Comparison of ENCODE assay signal across 12 mouse cellular contexts in the genomic region with DNA sequence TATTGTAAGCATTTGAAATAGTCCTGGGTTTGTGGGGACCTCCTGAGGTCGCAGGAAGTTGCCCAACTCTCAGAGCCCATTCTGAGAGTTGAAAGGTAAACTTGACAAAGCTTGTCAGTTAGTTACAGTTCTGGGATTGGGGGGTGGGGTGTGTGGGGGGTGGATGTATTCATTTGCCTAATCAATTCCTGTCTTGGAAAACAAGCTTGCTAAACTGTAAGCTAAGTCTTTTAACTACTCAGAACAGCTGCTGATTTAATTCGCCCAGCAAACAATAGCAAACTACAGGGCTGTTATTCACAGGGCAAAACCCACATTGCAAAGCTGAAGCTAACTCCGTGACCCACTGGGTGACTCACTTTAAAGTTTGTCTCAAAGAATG.
DNase-seq lines count a peak whose midpoint lies in the region; ATAC-seq and TF ChIP-seq lines count a peak whose summit lies in the region.
"Had no signal": no experiment of that assay in that cellular context is flagged by ENCODE, and none has a peak within 500 bp of the region (broad histone marks: within the 10 kb centered on the region; RNA-seq: fewer than 3 reads in every experiment).

No protein-coding gene starts in this region.

- H3K4me1 ChIP-seq in lung, embryonic 15.5 days: peaks cover 19% of the 10 kb centered on the region
- H3K4me1 ChIP-seq in lung, adult 2 months (ENCODE audit: control insufficient read depth, insufficient read depth, low read length): peaks cover 15% of the 10 kb centered on the region
- H3K4me1 ChIP-seq in forebrain, embryonic 13.5 days: peaks cover 13% of the 10 kb centered on the region

- no peak overlapping the region for H3K9ac ChIP-seq in lung, embryonic 15.5 days
- no peak overlapping the region for H3K9ac ChIP-seq in forebrain, embryonic 13.5 days
- H3K9ac ChIP-seq: limb, embryonic 15.5 days had no signal

- peak overlapping the region; percentile 90 for H3K27ac ChIP-seq in gastrocnemius, adult 2 months
- H3K27ac ChIP-seq in lung, embryonic 15.5 days: peak overlapping the region; percentile 66; the same call in 1 of the 2 replicates
- no peak overlapping the region for H3K27ac ChIP-seq in forebrain, embryonic 13.5 days
- H3K27ac ChIP-seq: limb, embryonic 15.5 days had no signal

- peak overlapping the region; percentile 68 for H3K4me3 ChIP-seq in gastrocnemius, adult 2 months
- H3K4me3 ChIP-seq in lung, embryonic 15.5 days: no peak overlapping the region
- no peak overlapping the region for H3K4me3 ChIP-seq in lung, adult 2 months (replicated peaks; ENCODE audit: extremely low read depth, low read depth, low read length)
- H3K4me3 ChIP-seq in forebrain, embryonic 13.5 days: no peak overlapping the region
- H3K4me3 ChIP-seq: limb, embryonic 15.5 days had no signal

- TF ChIP-seq CTCF in gastrocnemius, adult 2 months (IDR thresholded peaks at IDR 0.05): no peak
- no peak for TF ChIP-seq CTCF in lung, adult 2 months (IDR thresholded peaks at IDR 0.05; ENCODE audit: insufficient read depth, low read length)

- no peak for TF ChIP-seq POLR2A in lung, adult 2 months (IDR thresholded peaks at IDR 0.05; ENCODE audit: borderline replicate concordance, extremely low read depth, low read depth, low read length)

- no peaks in the 10 kb centered on the region for H3K9me3 ChIP-seq in lung, embryonic 15.5 days
- H3K9me3 ChIP-seq in forebrain, embryonic 13.5 days (replicated peaks): no peaks in the 10 kb centered on the region
- H3K9me3 ChIP-seq: limb, embryonic 15.5 days had no signal

- H3K36me3 ChIP-seq in lung, embryonic 15.5 days: no peaks in the 10 kb centered on the region
- no peaks in the 10 kb centered on the region for H3K36me3 ChIP-seq in forebrain, embryonic 13.5 days (ENCODE audit: poor library complexity, severe bottlenecking)
- H3K36me3 ChIP-seq: limb, embryonic 15.5 days had no signal

- intact Hi-C loops in gastrocnemius, adult 2 months (cut with DNase I): loop anchor here (5.0 kb wide), 3 partner anchors 34 to 104 kb away; no protein-coding TSS in a partner anchor

- no peak overlapping the region for H3K4me2 ChIP-seq in lung, embryonic 15.5 days
- no peak overlapping the region for H3K4me2 ChIP-seq in forebrain, embryonic 13.5 days
- H3K4me2 ChIP-seq: limb, embryonic 15.5 days had no signal

- no peak for ATAC-seq in lung, embryonic 15.5 days (ENCODE audit: borderline replicate concordance, extremely low read depth, low FRiP score, low TSS enrichment)
- peak; percentile 63; the same call in 1 of the 2 replicates for ATAC-seq in forebrain, embryonic 13.5 days
- peak; percentile 42 for ATAC-seq in megakaryocyte progenitor cell, adult 5-6 weeks (replicated peaks; ENCODE audit: poor library complexity)

- no peaks in the 10 kb centered on the region for H3K27me3 ChIP-seq in lung, embryonic 15.5 days
- H3K27me3 ChIP-seq in forebrain, embryonic 13.5 days: no peaks in the 10 kb centered on the region
- H3K27me3 ChIP-seq: limb, embryonic 15.5 days had no signal

- DNase-seq in gastrocnemius, adult 2 months: no peak
- DNase-seq in gastrocnemius, adult 8-10 months (ENCODE audit: low spot score in 2 of 2): no peak
- DNase-seq in lung, adult 2 months: no peak
- DNase-seq in right cerebral cortex, adult 2 months (ENCODE audit: low spot score in 2 of 2): no peak
- DNase-seq in adrenal gland, adult (ENCODE audit: inconsistent age in 2 of 2, low spot score in 1 of 2): no peak
- DNase-seq: adrenal gland, adult 8-10 months; cerebellum, postnatal 36 days; kidney, adult 9 months had no signal

- 45% methylated on average over 3 of the region's 3 CpGs for WGBS in lung, embryonic 15.5 days
- 46% methylated on average over 3 of the region's 3 CpGs for WGBS in lung, adult 2 months
- 4% methylated on average over 3 of the region's 3 CpGs for WGBS in forebrain, embryonic 13.5 days
